Mouse (Mus musculus) layer of hippocampus, adult 6 months (tissue): ENCODE measurements around the gene Tnni2. TPM values are rescaled to one million over a fixed set of nuclear protein-coding genes. Genes with fewer than 3 reads are reported as not detected.

Experiments used
- long read RNA-seq, 2 experiments: library from polyadenylated mRNA; unstranded; transcript quantifications; one replicate each; pipeline ENCODE4 v2.0.0; 2019 to 2020
- polyA plus RNA-seq: library from polyadenylated mRNA; unstranded; fragments of <200 nt; fragmentation: Nextera tagmentation; gene quantifications from 2 replicates; pipeline ENCODE4 v1.2.3, GENCODE M21; 2021

Gene Tnni2
- 0.95 and 1.1 TPM in 2 replicates for polyA plus RNA-seq
- long read RNA-seq, experiment 1: 0 reads
- long read RNA-seq, experiment 2: 0 reads

GRCm38 (mm10) chr7:142441585-142441984 lies at the start of gene Tnni2:
TSS of gene Tnni2 (plus strand) at chr7:142441808.

GRCm38 (mm10) chr7:142434137-142434865 lies 7.3 kb upstream of the Tnni2 start, which contains the start of gene Syt8:
TSS of gene Syt8 (plus strand) at chr7:142434850.

GRCm38 (mm10) chr7:142460636-142461077 lies 19.0 kb downstream of the Tnni2 start, which contains the start of gene Lsp1:
TSS of gene Lsp1 (plus strand) at chr7:142460809.

Other genes with a start within 250 kb of the Tnni2 start
- gene Krtap5-3, start 240.4 kb upstream of the Tnni2 start, polyA plus RNA-seq: not detected in 2 replicates
- gene Gm7579, start 229.9 kb upstream of the Tnni2 start, polyA plus RNA-seq: not detected in 2 replicates
- gene Krtap5-5, start 211.8 kb upstream of the Tnni2 start, polyA plus RNA-seq: not detected in 2 replicates
- gene Gm40460, start 200.7 kb upstream of the Tnni2 start, polyA plus RNA-seq: not detected in 2 replicates
- gene Gm2431, start 183.5 kb upstream of the Tnni2 start, polyA plus RNA-seq: not detected in 2 replicates
- not detected in 2 replicates for gene Gm4559, start 167.4 kb upstream of the Tnni2 start, polyA plus RNA-seq
- gene Krtap5-1, start 144.7 kb upstream of the Tnni2 start, polyA plus RNA-seq: not detected in 2 replicates
- not detected in 2 replicates for gene Krtap5-4, start 138.3 kb upstream of the Tnni2 start, polyA plus RNA-seq
- 36.8 and 37.1 TPM in 2 replicates for gene Ifitm10, start 68.1 kb upstream of the Tnni2 start, polyA plus RNA-seq
- 0.75 and 1.3 TPM in 2 replicates for gene Gm49369, start 59.1 kb upstream of the Tnni2 start, polyA plus RNA-seq
- 498 and 676 TPM in 2 replicates for gene Ctsd, start 53.8 kb upstream of the Tnni2 start, polyA plus RNA-seq
- not detected in 2 replicates for gene Syt8, start 7.0 kb upstream of the Tnni2 start, polyA plus RNA-seq
- 2.4 and 3.4 TPM in 2 replicates for gene Lsp1, start 19.0 kb downstream of the Tnni2 start, polyA plus RNA-seq
- gene Tnnt3, start 57.0 kb downstream of the Tnni2 start, polyA plus RNA-seq: 0.19 and 0.25 TPM in 2 replicates
- 42.3 and 45.9 TPM in 2 replicates for gene Mrpl23, start 90.9 kb downstream of the Tnni2 start, polyA plus RNA-seq
- 6.2 and 19.9 TPM in 2 replicates for gene Igf2, start 225.0 kb downstream of the Tnni2 start, polyA plus RNA-seq
- gene Gm49394, start 228.1 kb downstream of the Tnni2 start, polyA plus RNA-seq: not detected in 2 replicates